Mouse (Mus musculus) retina, postnatal 7 days (tissue): Measurements from ENCODE around the gene Ndufaf8.

Experiments used
- DNase-seq: peaks from one replicate; pipeline ENCODE4 v3.0.0-alpha.2; 2012; ENCODE audit warnings: low read depth, low spot score

The Ndufaf8 gene

DNA sequence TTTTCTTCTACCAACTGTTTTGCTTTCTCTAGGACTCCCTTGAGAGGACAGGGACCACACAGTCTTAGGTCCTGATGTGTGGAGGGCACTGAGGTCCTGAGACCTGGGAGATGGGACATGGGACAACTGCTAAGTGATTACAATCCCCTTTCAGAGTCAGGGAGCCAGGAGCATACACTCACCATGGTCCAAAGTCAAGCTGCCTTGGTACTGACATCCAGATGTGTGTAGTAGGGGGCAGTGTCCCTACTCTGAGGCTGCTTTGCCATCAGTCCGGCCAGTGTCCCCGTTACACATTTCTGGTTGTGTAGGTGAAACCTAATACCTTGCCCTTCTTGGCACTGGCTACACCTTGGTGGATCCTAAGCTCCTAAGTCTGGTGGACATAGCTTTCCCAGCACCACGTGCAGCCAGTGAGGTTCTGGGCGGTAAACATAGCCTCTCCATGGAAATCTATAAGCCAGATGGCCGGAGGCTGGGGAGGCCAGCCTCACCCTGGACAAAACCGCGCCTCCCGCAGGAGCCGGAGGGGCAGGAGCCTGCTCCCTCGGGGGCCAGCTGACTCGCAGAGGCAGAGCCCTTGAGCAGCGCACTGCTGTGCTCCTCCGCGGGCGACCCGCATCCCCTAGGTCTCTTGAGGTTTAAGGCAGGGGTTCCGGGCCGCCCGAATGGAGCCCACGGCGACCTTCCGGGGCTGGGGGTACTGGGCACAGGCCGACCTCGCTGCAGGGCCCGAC lies 12.7 kb upstream of the Ndufaf8 start:
- peak; percentile 27 for DNase-seq

DNA sequence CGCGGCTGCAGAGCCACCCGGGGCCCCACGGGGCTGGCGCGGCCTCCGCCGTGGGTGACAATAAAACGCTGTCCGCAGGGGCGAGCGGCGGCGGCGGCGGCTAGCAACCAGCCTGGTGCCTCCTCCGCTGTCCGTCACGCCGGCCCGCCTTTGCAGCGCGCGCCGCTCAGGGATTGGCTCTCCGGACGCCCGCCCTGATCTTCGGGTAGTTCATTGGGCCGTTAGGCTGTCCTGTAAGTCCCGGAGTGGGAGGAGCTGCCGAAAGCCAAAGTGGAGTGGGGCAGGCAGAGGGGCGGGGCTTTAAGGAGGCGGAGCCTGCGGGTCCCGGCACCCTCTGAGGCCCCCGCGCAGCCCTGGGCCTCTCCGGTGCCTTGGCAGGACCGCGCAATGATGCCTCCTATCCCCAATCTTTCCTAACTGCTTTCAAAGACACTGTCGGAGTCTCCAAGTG lies 12.0 kb upstream of the Ndufaf8 start, which contains the start of gene Cep131:
Gene Cep131, minus strand, starts transcription at position 126 of the 451 bp plus-strand sequence.
- DNase-seq, result peak; percentile 94

DNA sequence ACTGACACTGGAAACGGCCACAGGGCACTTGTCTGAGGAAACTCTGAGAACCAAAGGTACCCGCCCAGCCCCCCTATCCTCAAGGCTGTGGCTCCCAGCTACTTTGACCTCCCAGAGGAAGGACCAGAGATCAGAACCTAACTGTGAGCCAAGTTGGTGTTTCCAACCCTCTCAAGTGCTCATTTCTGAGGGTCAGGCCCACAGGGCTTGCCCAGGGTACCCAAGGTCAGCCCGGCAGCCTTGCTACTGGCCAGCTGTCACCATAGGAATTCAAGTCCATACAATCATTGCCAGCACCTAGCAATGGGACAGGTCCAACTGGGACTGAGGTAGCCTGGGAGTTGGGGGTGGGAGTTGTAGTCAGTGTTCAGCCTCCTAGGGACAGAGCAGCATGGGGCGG lies 8.1 kb upstream of the Ndufaf8 start:
- no peak for DNase-seq

DNA sequence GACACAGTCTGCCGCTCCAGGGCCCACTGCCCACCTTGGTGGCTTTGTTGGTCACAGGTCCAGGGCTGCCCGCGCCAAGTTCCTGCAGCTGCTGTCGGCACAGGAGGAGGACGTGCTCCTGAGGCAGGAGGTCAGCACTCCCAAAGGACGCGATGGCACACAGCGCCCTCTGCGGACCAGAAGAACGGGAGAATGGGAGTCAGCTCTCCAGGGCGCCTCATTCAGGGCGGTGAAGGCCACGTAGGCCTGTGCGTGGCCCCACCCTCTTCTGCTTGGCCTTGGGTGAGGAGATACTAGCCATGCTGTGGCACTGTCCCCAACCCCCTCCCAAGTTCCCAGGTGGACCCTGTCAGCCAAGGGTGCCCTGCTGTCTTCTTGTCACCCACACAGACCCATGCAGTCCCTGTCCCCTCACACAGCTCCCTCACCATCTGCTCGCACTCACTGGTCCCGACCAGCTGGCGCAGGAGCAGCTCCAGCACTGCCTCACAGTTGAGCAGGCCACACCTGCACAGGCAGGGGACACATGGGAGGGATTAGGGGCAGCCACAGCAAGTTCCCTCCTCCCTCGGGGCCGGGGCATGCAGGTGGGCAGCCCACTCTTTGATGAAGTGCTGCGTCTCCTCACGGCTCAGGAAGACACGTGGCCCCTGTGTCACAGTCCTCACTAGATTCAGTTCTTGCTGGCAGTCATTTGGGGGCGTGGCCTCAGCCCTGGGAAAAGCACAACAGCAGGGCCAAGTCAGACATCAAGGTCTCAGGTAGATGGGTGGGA lies 5.7 kb upstream of the Ndufaf8 start:
- DNase-seq, result no peak

DNA sequence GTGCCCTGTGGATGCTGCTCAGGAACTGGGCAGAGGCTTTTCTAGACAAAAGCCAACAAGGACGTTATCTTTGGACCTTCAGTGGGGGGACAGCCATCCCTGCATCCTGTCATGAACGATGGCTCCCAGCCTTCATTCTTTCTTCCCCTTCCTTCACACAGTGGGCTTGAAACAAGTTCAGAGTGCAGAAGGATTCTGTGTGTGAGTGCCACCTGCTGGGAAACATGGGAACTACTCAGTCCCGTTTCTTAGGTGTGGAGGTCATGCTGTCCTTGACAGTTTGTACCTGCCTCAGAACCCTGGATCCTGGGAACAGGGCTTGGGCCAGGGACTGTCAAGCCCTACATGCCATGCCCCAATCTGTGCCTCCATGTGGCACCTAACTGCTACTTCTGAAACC lies 2.3 kb downstream of the Ndufaf8 start:
- DNase-seq, result peak; percentile 59

DNA sequence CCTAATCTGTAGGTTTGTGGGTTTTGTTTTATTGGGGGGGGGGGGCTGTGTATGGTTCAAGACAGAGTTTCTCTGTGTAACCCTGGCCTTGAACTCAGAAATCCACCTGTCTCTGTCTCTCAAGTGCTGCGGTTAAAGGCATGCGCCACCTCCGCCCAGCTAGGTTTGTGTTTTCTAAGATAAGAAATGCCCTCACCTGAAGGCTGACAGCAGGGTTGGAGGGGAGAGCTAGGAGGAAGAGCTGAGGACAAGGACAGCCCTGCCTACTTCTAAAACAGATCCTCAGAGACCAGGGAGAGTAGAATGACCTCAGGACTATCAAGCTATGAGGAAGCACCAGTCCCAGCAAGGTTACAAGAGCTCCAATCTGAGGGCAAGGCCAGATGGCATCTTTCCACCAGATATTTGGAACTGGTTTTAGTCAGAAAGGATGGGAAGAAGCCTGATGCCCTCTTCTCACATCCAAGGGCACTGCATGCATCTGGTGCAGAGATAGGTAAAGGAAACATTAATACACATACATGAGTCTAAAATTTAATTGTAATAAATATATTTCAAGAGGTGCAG lies 4.8 kb downstream of the Ndufaf8 start:
- DNase-seq, result no peak

DNA sequence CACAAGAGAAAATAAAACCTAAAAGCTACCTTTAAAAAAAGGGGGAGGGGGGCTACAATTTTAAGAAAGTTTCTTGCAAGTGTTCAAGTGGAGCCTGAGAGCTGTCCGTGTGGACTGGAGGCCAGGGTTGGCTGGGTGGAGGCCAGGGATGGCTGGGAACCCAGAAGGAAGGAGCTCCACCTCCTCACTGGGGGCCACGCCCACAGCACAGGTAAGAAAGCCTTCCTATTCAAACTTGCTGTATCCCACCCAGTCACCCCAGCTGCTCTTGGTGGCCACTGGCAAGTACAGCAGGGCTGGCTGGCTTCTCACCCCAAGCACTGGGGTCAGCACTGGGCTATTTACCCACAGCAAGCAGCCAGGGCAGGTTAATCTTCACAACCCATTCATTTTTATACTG lies 8.3 kb downstream of the Ndufaf8 start:
- DNase-seq, result no peak

DNA sequence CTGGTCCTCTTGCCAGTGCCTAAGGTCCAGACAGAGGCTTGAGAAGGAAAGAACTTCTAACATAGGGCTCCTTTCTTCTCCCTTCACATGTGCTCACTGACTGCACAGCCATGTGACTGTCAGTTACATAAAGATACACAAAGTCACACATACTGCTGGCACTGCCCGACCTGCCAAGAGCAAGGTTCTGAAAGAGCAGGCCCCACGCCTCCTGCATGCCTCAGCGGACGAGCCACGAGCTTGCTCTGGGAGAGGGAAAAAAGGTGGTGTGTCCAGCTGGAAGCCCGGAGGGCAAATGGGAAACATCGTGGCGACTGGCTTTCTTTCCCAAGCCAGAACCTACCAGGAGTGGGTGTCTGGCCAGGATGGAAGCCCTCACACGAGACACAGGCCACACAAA lies 9.1 kb downstream of the Ndufaf8 start:
- DNase-seq, result no peak

DNA sequence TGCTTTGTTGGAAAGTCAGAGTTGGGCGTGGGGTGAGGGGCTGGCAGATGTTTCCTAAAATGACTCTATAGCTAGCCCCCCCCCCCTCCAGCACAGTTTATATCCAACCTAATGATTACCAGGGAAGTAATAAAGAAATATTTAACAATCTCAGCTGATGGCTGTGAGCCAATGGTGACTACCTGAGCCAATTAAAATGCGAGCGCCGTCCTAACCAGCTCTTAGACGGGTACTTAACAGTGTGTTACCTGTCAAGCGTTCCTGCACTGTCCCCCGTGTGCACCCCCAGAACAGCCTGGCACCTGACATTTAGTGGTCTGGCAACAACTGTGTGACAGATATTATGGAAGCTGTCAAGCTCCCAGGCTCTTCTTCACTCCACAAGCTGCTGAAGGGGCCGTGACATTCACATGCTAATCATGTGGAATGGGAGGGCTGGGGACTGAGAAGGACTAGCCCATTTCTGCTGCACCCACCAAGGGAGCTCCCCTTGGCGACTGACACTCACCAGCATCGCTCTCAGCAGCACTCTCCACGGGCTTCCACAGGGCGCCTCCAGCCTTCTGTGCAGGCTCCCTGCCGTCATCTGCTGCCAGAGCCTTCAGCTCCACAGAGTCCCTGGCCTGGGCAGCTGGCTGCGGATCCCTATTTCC lies 11.0 kb downstream of the Ndufaf8 start:
- DNase-seq, result no peak

DNA sequence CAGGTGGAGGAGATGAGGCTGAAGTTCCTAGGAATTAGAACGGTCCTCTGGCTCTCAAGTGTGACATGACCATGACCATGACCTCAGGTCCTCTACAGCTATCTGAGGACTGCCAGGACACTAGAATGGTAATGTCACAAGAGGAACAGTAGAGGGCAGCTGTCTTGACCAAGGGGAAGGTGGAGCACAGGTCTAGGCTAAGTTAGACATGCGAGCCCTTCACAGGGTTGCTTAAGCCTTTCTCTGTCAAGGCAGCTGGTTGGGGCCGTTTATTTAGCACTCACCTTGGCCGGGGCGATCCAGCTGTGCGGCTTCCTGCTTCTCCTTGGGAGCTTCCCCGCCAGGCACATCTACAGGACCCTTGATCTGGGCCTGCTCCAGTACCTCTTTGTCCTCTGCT lies 11.8 kb downstream of the Ndufaf8 start:
- DNase-seq, result no peak

DNA sequence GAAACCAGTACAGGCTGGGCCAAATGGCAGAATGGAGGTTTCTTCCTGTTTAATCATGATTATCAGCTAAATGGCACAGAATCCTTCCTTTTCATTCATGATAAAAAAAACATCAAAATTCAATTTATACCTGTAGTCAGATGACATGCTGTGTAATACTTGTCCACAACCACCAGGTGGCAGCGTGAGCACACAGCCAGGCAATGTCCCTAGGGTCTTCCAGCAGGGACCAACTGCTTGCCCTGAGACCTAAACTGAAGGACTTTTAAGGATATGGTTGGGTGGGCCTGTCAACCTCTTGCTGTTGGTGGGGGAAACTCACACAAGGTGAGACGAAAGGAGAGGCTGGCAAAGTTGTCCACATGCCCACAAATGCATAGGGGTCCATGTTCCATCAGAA lies 12.3 kb downstream of the Ndufaf8 start:
- peak; percentile 54 for DNase-seq

DNA sequence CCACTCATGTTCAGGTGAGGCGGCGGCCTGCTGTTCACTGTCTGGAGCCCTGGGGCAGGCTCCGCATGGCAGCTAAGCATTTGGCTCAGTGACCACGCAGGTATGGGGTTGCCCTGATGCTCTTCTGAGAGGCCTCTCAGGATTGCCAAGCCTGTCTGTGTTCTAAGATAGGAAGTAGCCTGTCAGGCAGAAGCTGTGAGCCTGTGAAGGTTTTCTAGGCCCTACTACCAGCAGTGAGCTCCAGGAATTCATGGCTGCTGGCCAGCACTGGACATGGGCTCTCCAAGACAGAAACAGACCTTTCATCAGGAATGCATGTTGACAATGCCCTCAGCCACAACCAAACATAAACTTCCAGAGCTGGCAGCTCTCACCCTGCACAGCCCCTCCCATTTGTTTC lies 13.4 kb downstream of the Ndufaf8 start:
- DNase-seq, result no peak

DNA sequence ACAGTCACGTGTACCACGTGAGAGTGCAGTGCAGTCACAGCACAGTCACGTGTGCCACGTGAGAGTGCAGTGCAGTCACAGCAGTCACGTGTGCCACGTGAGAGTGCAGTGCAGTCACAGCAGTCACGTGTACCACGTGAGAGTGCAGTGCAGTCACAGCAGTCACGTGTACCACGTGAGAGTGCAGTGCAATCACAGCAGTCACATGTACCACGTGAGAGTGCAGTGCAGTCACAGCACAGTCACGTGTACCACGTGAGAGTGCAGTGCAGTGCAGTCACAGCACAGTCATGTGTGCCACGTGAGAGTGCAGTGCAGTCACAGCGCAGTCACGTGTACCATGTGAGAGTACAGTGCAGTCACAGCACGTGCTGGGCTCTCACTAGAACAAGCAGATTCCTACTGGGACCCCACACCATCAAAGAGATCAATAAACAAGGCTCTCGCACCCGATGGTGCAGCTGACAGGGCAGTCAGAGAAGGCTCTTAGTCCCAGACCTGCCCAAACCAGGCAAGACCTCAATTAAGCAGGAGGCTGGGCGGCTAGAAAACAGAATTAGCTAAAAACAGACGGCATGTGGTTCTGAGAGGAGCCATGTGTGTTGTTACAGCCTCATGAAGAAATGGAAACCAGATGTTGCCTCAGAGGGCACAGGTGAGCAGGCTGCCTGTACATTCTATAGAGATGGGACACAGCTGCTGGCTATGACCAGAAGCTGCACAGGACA lies 15.9 kb downstream of the Ndufaf8 start:
- no peak for DNase-seq

DNA sequence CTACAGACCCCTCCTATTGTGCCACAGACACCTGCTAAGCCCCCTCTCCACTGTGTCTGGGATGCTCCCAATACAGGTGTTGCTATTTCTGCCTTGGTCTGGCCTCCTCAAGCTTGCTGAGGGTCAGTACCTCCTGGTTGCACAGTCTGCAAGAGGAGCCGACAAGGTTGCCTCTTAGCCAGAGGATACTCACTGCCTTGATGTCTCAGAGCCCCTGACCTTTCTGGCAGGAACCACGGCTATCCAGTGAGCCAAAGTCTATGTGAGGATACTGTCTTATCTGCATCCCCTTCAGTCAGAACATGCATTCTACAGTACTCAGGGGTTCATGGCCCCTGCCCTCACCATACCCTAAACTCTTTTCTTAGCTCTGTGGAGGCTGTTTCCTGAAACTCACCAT lies 18.9 kb downstream of the Ndufaf8 start:
- DNase-seq, result no peak

DNA sequence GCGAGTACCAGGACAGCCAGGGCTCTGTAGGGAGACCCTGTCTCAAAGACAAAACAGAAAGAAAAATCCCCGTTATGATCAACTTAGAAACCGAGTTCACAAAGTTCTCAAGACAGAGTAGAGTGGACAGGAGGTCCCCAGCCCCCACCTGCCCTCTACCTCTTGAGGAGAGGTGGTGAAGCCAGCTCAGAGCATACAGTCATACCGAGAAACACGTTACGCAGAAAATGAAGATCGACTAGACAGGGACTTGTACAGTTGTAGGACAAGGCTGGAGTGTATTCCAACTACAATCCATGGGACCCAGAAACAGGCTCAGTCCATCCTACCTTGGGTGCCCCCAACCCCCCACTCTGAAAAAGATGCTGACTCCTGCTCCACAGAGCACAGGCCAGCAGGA lies 20.4 kb downstream of the Ndufaf8 start:
- no peak for DNase-seq

DNA sequence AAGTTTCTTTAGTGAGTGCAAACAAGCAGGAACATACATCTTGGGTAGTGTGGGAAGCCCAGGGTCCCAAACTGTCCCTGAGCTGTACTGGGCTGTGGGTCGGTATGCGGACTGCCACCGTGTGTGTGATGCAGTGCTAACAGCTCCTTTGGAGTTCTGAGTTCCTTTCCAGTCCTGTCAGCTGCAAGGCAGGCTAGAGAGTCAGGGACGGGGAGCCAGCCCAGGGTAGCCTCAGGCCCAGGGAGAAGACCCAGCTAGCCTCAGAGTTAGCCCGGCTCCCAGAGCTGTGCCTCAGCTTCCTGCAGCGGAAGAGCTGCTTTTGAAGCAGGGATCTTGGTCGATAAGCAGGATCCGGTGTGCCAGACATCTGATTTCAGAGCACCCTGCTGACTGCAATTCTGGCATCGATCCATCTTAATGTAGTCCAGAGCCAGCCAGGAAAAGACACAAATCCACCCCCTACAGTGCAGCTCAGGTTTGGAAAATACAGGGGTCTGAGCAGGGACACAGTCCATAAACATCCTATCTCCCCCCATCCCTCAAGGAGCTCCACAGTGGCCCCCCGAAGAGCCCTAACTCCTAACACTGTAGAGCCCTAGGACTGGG lies 21.3 kb downstream of the Ndufaf8 start:
- DNase-seq, result no peak

DNA sequence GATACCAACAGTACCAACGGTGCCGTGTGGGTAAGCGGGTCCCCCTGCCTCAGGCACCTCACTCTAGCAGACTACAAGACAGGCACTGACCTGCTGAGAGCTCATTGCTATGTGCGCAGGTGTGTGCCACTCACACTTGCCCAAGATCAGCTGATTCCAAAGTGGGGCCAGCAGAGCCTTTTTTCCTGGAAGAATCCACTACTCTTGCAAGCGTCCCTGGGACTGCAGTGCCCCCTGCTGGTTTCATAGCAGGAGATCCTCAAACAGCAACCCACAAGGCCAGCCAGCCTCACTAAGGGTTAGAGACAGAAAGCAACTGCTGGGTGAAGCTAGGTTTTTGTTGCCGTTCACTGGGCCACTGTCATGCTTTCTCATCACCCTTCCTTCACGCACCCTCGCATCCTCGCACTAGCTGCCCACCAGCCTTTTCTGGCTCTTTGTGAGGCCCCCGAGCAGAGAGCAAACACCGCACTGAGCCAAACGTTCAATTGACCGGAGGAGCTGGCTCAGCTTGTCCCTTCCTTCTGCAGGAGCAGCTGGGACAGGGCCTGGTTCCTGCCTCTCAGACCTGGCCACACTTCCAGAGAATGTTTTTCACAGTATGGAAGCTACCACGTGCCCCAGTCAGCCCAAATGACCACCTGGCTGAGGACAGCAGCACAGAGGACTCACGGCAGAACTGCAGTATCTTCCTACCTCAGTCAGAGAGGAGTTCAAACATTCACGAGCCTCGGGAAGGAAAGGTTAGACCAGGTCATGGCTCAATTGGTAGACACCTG lies 22.1 kb downstream of the Ndufaf8 start:
- peak; percentile 50 for DNase-seq

DNA sequence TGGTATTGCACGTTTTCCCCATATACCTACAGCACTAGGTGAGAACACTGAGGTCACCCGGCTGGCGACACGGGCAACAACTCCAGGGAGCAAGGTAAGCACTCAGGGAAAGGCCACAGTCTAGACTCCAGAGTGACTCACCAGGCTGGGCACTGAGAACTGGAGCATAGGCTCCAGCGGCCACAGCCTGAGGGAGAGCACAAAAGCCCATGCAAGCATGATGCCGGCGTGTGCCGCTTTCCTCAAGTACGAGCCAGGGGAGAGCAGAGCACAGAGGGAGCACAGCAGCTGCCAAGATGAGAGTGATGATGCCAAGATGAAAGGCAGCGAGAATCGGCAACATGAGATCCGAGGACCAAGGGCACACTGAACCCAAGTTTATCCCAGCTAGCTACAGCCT lies 23.4 kb downstream of the Ndufaf8 start:
- DNase-seq, result no peak

DNA sequence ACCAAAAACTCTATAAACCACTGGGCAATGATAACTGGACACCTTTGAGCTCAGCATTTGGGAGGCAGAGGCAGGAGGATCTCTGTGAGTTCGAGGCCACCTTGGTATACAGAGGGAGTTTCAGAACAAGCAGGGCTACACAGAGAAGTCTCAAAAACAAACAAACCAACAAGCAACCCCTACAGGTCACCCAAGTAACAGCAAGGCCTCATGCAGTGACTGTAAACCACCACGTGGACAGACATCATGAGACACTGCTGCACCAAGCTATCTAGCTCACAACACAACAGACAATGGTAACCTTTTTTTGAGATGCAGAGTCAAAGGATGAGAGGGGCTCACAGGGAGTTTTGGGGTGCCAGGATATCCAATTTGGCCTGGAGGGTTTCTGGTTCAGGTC lies 28.1 kb downstream of the Ndufaf8 start:
- DNase-seq, result no peak

DNA sequence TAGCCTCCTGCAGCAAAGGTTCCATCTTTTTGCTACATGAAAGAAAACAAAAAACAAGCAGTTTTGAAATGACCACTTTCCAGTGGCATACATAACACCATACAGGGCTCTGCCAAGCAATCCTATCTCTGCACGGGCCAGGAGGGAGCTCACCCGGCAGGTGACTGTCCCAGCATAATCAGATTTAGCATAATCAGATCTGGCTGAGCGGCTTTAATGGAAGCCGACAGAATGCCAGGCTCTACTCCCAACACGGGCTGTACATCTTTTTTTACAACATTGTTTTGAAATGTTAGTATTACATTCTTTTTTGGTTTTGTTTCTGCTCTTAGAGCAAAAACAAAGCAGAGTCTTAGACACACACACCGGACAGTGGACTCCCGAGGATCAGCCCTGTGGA lies 30.6 kb downstream of the Ndufaf8 start:
- peak; percentile 75 for DNase-seq
